Mouse (Mus musculus): Measurements from ENCODE around the gene Gramd2. TPM values are rescaled to one million over a fixed set of nuclear protein-coding genes. Genes with fewer than 3 reads are reported as not detected.
"Not testable (repeated sequence)": the region's sequence is repeated elsewhere in the genome, so short reads cannot be mapped to it uniquely, and the experiment has no call there.

Gramd2 gene
- total RNA-seq, 2 experiments from 2014 or later, result 11.8 to 14.7 TPM

- DNase-seq (ENCODE audit: low spot score in 2 of 2), result no peak
These were observed 38.3 kb downstream of the Gramd2 start for GRCm38 (mm10) chr9:59718237-59718636.

- no peak for DNase-seq (ENCODE audit: low spot score in 2 of 2)
These were observed 41.2 kb downstream of the Gramd2 start for GRCm38 (mm10) chr9:59721144-59721543.

- DNase-seq (ENCODE audit: low spot score in 2 of 2), result peak; percentile 72 to 73
These were observed 43.2 kb downstream of the Gramd2 start for GRCm38 (mm10) chr9:59723096-59723657.

- peak; percentile 14 to 26 for DNase-seq (ENCODE audit: low spot score in 2 of 2)
These were observed 44.0 kb downstream of the Gramd2 start for GRCm38 (mm10) chr9:59723791-59724442.

- no peak for DNase-seq (ENCODE audit: low spot score in 2 of 2)
These were observed 45.6 kb downstream of the Gramd2 start for GRCm38 (mm10) chr9:59725515-59725914.

- no peak for DNase-seq (ENCODE audit: low spot score in 2 of 2)
These were observed 47.8 kb downstream of the Gramd2 start for GRCm38 (mm10) chr9:59727569-59728286.

GRCm38 (mm10) chr9:59731136-59731535 is 51.2 kb downstream of the Gramd2 start:
- no peak for DNase-seq (ENCODE audit: low spot score in 2 of 2)

GRCm38 (mm10) chr9:59733075-59733474 is 53.1 kb downstream of the Gramd2 start:
- DNase-seq (ENCODE audit: low spot score in 2 of 2), result no peak

GRCm38 (mm10) chr9:59735394-59735793 is 55.5 kb downstream of the Gramd2 start:
- DNase-seq (ENCODE audit: low spot score in 2 of 2), result no peak

- no peak for DNase-seq (ENCODE audit: low spot score in 2 of 2)
These were observed 60.6 kb downstream of the Gramd2 start for GRCm38 (mm10) chr9:59740593-59740992.

- no peak for DNase-seq (ENCODE audit: low spot score in 2 of 2)
These were observed 64.0 kb downstream of the Gramd2 start for GRCm38 (mm10) chr9:59743903-59744302.

GRCm38 (mm10) chr9:59748387-59748786 is 68.4 kb downstream of the Gramd2 start:
- DNase-seq (ENCODE audit: low spot score in 2 of 2), result no peak

GRCm38 (mm10) chr9:59748969-59749368 is 69.0 kb downstream of the Gramd2 start:
- DNase-seq (ENCODE audit: low spot score in 2 of 2), result peak; percentile 39 to 42

GRCm38 (mm10) chr9:59749581-59750265 is 69.8 kb downstream of the Gramd2 start:
- DNase-seq (ENCODE audit: low spot score in 2 of 2), result no peak

- DNase-seq (ENCODE audit: low spot score in 2 of 2), result peak; percentile 99 to 100
These were observed 70.5 kb downstream of the Gramd2 start, which contains the start of the genes Senp8 and Myo9a for GRCm38 (mm10) chr9:59750267-59751065. Gene Senp8, minus strand, starts transcription at chr9:59750710. Gene Myo9a, plus strand, starts transcription at chr9:59750896.

- peak; percentile 64 to 78 for DNase-seq (ENCODE audit: low spot score in 2 of 2)
These were observed 71.2 kb downstream of the Gramd2 start for GRCm38 (mm10) chr9:59751066-59751581.

GRCm38 (mm10) chr9:59751966-59752365 is 72.0 kb downstream of the Gramd2 start:
- no peak for DNase-seq (ENCODE audit: low spot score in 2 of 2)

GRCm38 (mm10) chr9:59755199-59755598 is 75.3 kb downstream of the Gramd2 start:
- no peak for DNase-seq (ENCODE audit: low spot score in 2 of 2)

GRCm38 (mm10) chr9:59757016-59757415 is 77.1 kb downstream of the Gramd2 start:
- DNase-seq (ENCODE audit: low spot score in 2 of 2), result not testable (repeated sequence)

GRCm38 (mm10) chr9:59760515-59760914 is 80.6 kb downstream of the Gramd2 start:
- DNase-seq (ENCODE audit: low spot score in 2 of 2), result no peak

All from left cerebral cortex, adult 18-20 months (tissue).